Mouse (Mus musculus) natural killer cell, adult 2 months (primary cell): ENCODE results near the gene Dcaf17.

ENCODE experiments used
- DNase-seq, 2 experiments: peaks; one replicate each; pipeline ENCODE4 v3.0.0; 2022; ENCODE audit warnings: low spot score in 2 of 2

The Dcaf17 gene

GRCm38 (mm10) chr2:71055300-71056114 lies at the start of gene Dcaf17, which contains the start of gene Mettl8:
TSS of gene Dcaf17 (plus strand) at chr2:71055328.
TSS of gene Mettl8 (minus strand) at chr2:71055583.
- DNase-seq: peak; percentile 85 to 91

- DNase-seq: no peak
These were observed 43.3 kb upstream of the Dcaf17 start for GRCm38 (mm10) chr2:71011816-71012215.

- DNase-seq: no peak
These were observed 41.6 kb upstream of the Dcaf17 start for GRCm38 (mm10) chr2:71013521-71013920.

GRCm38 (mm10) chr2:71019277-71019676 lies 35.9 kb upstream of the Dcaf17 start:
- no peak for DNase-seq

- no peak for DNase-seq
These were observed 35.3 kb upstream of the Dcaf17 start for GRCm38 (mm10) chr2:71019704-71020375.

GRCm38 (mm10) chr2:71020674-71021073 lies 34.5 kb upstream of the Dcaf17 start:
- DNase-seq: no peak

- DNase-seq: no peak
These were observed 32.1 kb upstream of the Dcaf17 start for GRCm38 (mm10) chr2:71022991-71023390.

GRCm38 (mm10) chr2:71023986-71024385 lies 31.1 kb upstream of the Dcaf17 start:
- DNase-seq: no peak

GRCm38 (mm10) chr2:71025576-71026315 lies 29.4 kb upstream of the Dcaf17 start:
- no peak for DNase-seq

GRCm38 (mm10) chr2:71026787-71027186 lies 28.3 kb upstream of the Dcaf17 start:
- DNase-seq: no peak

- DNase-seq: no peak
These were observed 27.5 kb upstream of the Dcaf17 start for GRCm38 (mm10) chr2:71027631-71028030.

- DNase-seq: no peak
These were observed 24.5 kb upstream of the Dcaf17 start for GRCm38 (mm10) chr2:71030663-71031062.

GRCm38 (mm10) chr2:71031973-71032794 lies 22.9 kb upstream of the Dcaf17 start:
- peak; percentile 85 for DNase-seq

- no peak for DNase-seq
These were observed 22.1 kb upstream of the Dcaf17 start for GRCm38 (mm10) chr2:71033014-71033413.

GRCm38 (mm10) chr2:71033987-71034386 lies 21.1 kb upstream of the Dcaf17 start:
- no peak for DNase-seq

- DNase-seq: no peak
These were observed 17.7 kb upstream of the Dcaf17 start for GRCm38 (mm10) chr2:71037447-71037846.

GRCm38 (mm10) chr2:71039522-71040121 lies 15.5 kb upstream of the Dcaf17 start:
- peak in 1 of 2 experiments; percentile 27 for DNase-seq

GRCm38 (mm10) chr2:71046151-71046550 lies 9.0 kb upstream of the Dcaf17 start:
- no peak for DNase-seq

- no peak for DNase-seq
These were observed 8.3 kb upstream of the Dcaf17 start for GRCm38 (mm10) chr2:71046751-71047320.

GRCm38 (mm10) chr2:71048896-71049295 lies 6.2 kb upstream of the Dcaf17 start:
- DNase-seq: no peak

GRCm38 (mm10) chr2:71050511-71050910 lies 4.6 kb upstream of the Dcaf17 start:
- no peak for DNase-seq
